Mouse (Mus musculus) neural tube, embryonic 14.5 days (tissue): ENCODE results near the gene Mien1. TPM values are rescaled to one million over a fixed set of nuclear protein-coding genes. Genes with fewer than 3 reads are reported as not detected.
A peak's percentile ranks its signal among the peaks of the same experiment; 100 is the strongest.

ENCODE experiments used
- ATAC-seq: fragments of 200-750 bp; cut with Nextera tagmentation; 2 replicates; pipeline ENCODE4 v1.8.0; 2017; ENCODE audit warnings: low read depth, mild to moderate bottlenecking, moderate TSS enrichment, moderate library complexity
- H3K27ac ChIP-seq: fragments of 300-500 bp; sonication (generic); 2 replicates; pipeline ENCODE4 v1.5.1; 2014; ENCODE audit warnings: low read depth, mild to moderate bottlenecking, control low read depth, low read length, moderate library complexity, mixed read lengths
- H3K27me3 ChIP-seq: fragments of 300-500 bp; sonication (generic); 2 replicates; pipeline ENCODE4 v1.6.1; 2014; ENCODE audit warnings: low read length; ENCODE audit not compliant: control insufficient read depth, insufficient read depth
- H3K36me3 ChIP-seq: fragments of 300-500 bp; sonication (generic); 2 replicates; pipeline ENCODE4 v1.6.1; 2014; ENCODE audit warnings: low read length, mixed read lengths; ENCODE audit not compliant: control insufficient read depth, insufficient read depth
- H3K4me1 ChIP-seq: fragments of 300-500 bp; sonication (generic); 2 replicates; pipeline ENCODE4 v1.6.1; 2014; ENCODE audit warnings: low read length; ENCODE audit not compliant: control insufficient read depth, insufficient read depth
- H3K4me2 ChIP-seq: fragments of 300-500 bp; sonication (generic); 2 replicates; pipeline ENCODE4 v1.6.1; 2014; ENCODE audit warnings: mild to moderate bottlenecking, low read depth, low read length, control low read depth
- H3K4me3 ChIP-seq: fragments of 300-500 bp; sonication (generic); 2 replicates; pipeline ENCODE4 v1.5.1; 2014; ENCODE audit warnings: low read depth, low read length, control low read depth, mixed read lengths
- H3K9ac ChIP-seq: fragments of 300-500 bp; sonication (generic); replicated peaks from 2 replicates; pipeline ENCODE4 v1.6.1; 2014; ENCODE audit warnings: low read depth, mild to moderate bottlenecking, control low read depth, low read length, mixed read lengths
- H3K9me3 ChIP-seq: fragments of 300-500 bp; sonication (generic); 2 replicates; pipeline ENCODE4 v1.6.1; 2016; ENCODE audit warnings: low read length; ENCODE audit not compliant: control insufficient read depth
- whole genome bisulfite sequencing: fragments of 180-500 bp; shearing (Covaris S2); extraction: QIAGEN DNeasy Blood & Tissue Kit; methylation state at CpG from one replicate; pipeline ENCODE4 v1.1.7; 2014; 5-methylcytosine and 5-hydroxymethylcytosine counted together
- polyA plus RNA-seq: library from polyadenylated mRNA; unstranded; fragments of >200 nt; fragmentation: Nextera tagmentation; extraction: Ambion mirVana; gene quantifications from 2 replicates; pipeline ENCODE4 v1.2.1, GENCODE M21; 2014

The Mien1 gene
- polyA plus RNA-seq, 1 experiment from 2014 or later, result 247 TPM

- Histone ChIP-seq H3K4me3 (no peak overlapping the region), H3K27me3 (peaks cover 7% of the 10 kb centered on the region), H3K4me2 (no peak overlapping the region), H3K9me3 (no peaks in the 10 kb centered on the region), H3K9ac (no peak overlapping the region), H3K36me3 (no peaks in the 10 kb centered on the region), H3K27ac (no peak overlapping the region), H3K4me1 (peaks cover 14% of the 10 kb centered on the region)
- WGBS, result 91% methylated on average over 1 of the region's 1 CpGs
- ATAC-seq, result no peak
These were observed 21.7 kb downstream of the Mien1 start for GRCm38 (mm10) chr11:98417074-98417473.

GRCm38 (mm10) chr11:98414162-98414561 lies 24.6 kb downstream of the Mien1 start:
- Histone ChIP-seq H3K36me3 (no peaks in the 10 kb centered on the region), H3K4me2 (peak overlapping the region; percentile 94; the same call in 1 of the 2 replicates), H3K27ac (no peak overlapping the region), H3K4me1 (peaks cover 14% of the 10 kb centered on the region), H3K4me3 (no peak overlapping the region), H3K27me3 (peaks cover 10% of the 10 kb centered on the region), H3K9me3 (no peaks in the 10 kb centered on the region), H3K9ac (no peak overlapping the region)
- no peak for ATAC-seq
- 15% methylated on average over 2 of the region's 2 CpGs for WGBS

GRCm38 (mm10) chr11:98413731-98414130 lies 25.1 kb downstream of the Mien1 start:
- Histone ChIP-seq H3K27me3 (peaks cover 10% of the 10 kb centered on the region), H3K9me3 (no peaks in the 10 kb centered on the region), H3K4me1 (peaks cover 14% of the 10 kb centered on the region), H3K4me2 (peak overlapping the region; percentile 94; the same call in 1 of the 2 replicates), H3K9ac (no peak overlapping the region), H3K36me3 (no peaks in the 10 kb centered on the region), H3K27ac (no peak overlapping the region), H3K4me3 (peak overlapping the region; percentile 54; the same call in 1 of the 2 replicates)
- WGBS, result 7% methylated on average over 7 of the region's 7 CpGs
- ATAC-seq, result no peak

- H3K4me2 ChIP-seq, result peak overlapping the region; percentile 94
- H3K27ac ChIP-seq, result peak overlapping the region; percentile 63; the same call in 1 of the 2 replicates
- H3K4me1 ChIP-seq, result peaks cover 14% of the 10 kb centered on the region
- H3K9me3 ChIP-seq, result no peaks in the 10 kb centered on the region
- ATAC-seq, result peak; percentile 71; the same call in 1 of the 2 replicates
- H3K27me3 ChIP-seq, result peaks cover 10% of the 10 kb centered on the region
- H3K4me3 ChIP-seq, result peak overlapping the region; percentile 54
- peak overlapping the region; percentile 63 for H3K9ac ChIP-seq
- no peaks in the 10 kb centered on the region for H3K36me3 ChIP-seq
- under 1% methylated on average over 39 of the region's 40 CpGs for WGBS
These were observed 25.9 kb downstream of the Mien1 start for GRCm38 (mm10) chr11:98412797-98413301.

GRCm38 (mm10) chr11:98412273-98412796 lies 26.5 kb downstream of the Mien1 start, which contains the start of gene Erbb2:
Gene Erbb2 (plus strand): TSS chr11:98412470.
- Histone ChIP-seq H3K4me3 (peak within 1 kb of the TSS; percentile 54), H3K4me1 (peaks cover 14% of the 10 kb centered on the region), H3K4me2 (peak within 1 kb of the TSS; percentile 94), H3K27me3 (peaks cover 10% of the 10 kb centered on the region), H3K36me3 (no peaks in the 10 kb centered on the region), H3K9ac (peak within 1 kb of the TSS; percentile 63), H3K9me3 (no peaks in the 10 kb centered on the region), H3K27ac (peak within 1 kb of the TSS; percentile 63; the same call in 1 of the 2 replicates)
- ATAC-seq, result peak; percentile 70
- under 1% methylated on average over 22 of the region's 49 CpGs for WGBS

- H3K9ac ChIP-seq, result no peak overlapping the region
- WGBS, result 2% methylated on average over 10 of the region's 10 CpGs
- no peak overlapping the region for H3K27ac ChIP-seq
- H3K4me3 ChIP-seq, result no peak overlapping the region
- ATAC-seq, result peak; percentile 67; the same call in 1 of the 2 replicates
- no peaks in the 10 kb centered on the region for H3K36me3 ChIP-seq
- H3K4me2 ChIP-seq, result no peak overlapping the region; the same call in 1 of the 2 replicates
- peaks cover 10% of the 10 kb centered on the region for H3K27me3 ChIP-seq
- no peaks in the 10 kb centered on the region for H3K9me3 ChIP-seq
- peaks cover 14% of the 10 kb centered on the region for H3K4me1 ChIP-seq
These were observed 29.4 kb downstream of the Mien1 start for GRCm38 (mm10) chr11:98409341-98409822.

GRCm38 (mm10) chr11:98408872-98409271 lies 29.9 kb downstream of the Mien1 start:
- H3K4me2 ChIP-seq, result 0 out of 2 replicates have a peak overlapping the region, but pooled peaks have one; percentile 2
- peaks cover 10% of the 10 kb centered on the region for H3K4me1 ChIP-seq
- no peak overlapping the region for H3K27ac ChIP-seq
- no peak overlapping the region for H3K4me3 ChIP-seq
- H3K27me3 ChIP-seq, result peaks cover 10% of the 10 kb centered on the region
- no peak for ATAC-seq
- no peaks in the 10 kb centered on the region for H3K9me3 ChIP-seq
- 58% methylated on average over 8 of the region's 8 CpGs for WGBS
- H3K36me3 ChIP-seq, result no peaks in the 10 kb centered on the region
- no peak overlapping the region for H3K9ac ChIP-seq

- WGBS, result 79% methylated on average over 6 of the region's 6 CpGs
- no peak for ATAC-seq
- Histone ChIP-seq H3K36me3 (no peaks in the 10 kb centered on the region), H3K27ac (no peak overlapping the region), H3K9me3 (no peaks in the 10 kb centered on the region), H3K4me1 (no peaks in the 10 kb centered on the region), H3K27me3 (peaks cover 3% of the 10 kb centered on the region; the same call in 1 of the 2 replicates), H3K4me2 (no peak overlapping the region), H3K4me3 (no peak overlapping the region), H3K9ac (no peak overlapping the region)
These were observed 32.2 kb downstream of the Mien1 start for GRCm38 (mm10) chr11:98406621-98407020.

DNA sequence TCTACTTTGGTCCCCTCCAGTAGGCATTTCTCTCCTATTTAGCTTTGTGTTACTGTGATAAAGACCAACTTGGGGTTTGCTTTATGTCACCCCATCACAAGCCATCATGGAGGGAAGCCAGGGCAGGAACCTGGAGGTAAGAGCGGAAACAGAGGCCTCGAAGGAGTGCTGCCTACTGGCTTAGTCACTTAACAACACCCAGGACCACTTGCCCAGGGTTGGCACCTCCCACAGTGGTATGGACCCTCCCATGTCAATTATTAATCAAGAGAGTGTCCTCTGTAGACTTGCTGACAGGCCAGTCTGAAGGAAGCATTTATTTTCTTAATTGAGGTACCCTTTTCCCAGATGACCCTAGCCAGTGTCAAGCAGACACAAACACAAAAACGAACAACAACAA lies 38.0 kb downstream of the Mien1 start:
- WGBS, result 56% methylated on average over 3 of the region's 3 CpGs
- Histone ChIP-seq H3K4me1 (peaks cover 6% of the 10 kb centered on the region; the same call in 1 of the 2 replicates), H3K9me3 (no peaks in the 10 kb centered on the region), H3K4me2 (peak overlapping the region; percentile 79), H3K36me3 (no peaks in the 10 kb centered on the region), H3K27me3 (no peaks in the 10 kb centered on the region), H3K4me3 (peak overlapping the region; percentile 50), H3K9ac (peak overlapping the region; percentile 69), H3K27ac (peak overlapping the region; percentile 90)
- ATAC-seq, result no peak; the same call in 1 of the 2 replicates
